Mouse (Mus musculus): ENCODE measurements around the gene Bpifb6. TPM values are rescaled to one million over a fixed set of nuclear protein-coding genes. Genes with fewer than 3 reads are reported as not detected.

Bpifb6 gene
- polyA plus RNA-seq (2015; fragmentation: Nextera tagmentation; extraction: Ambion mirVana), result not detected in 2 replicates

GRCm38 (mm10) chr2:153900088-153900487 is at the start of gene Bpifb6:
Gene Bpifb6 (plus strand): TSS chr2:153900388.

GRCm38 (mm10) chr2:153870984-153871383 is 29.2 kb upstream of the Bpifb6 start, which contains the start of gene Sun5:
Gene Sun5 (minus strand): TSS chr2:153871084.

GRCm38 (mm10) chr2:153874745-153875144 is 25.4 kb upstream of the Bpifb6 start, which contains the start of gene Bpifb2:
Gene Bpifb2 (plus strand): TSS chr2:153875045.

GRCm38 (mm10) chr2:153917930-153918329 is 17.7 kb downstream of the Bpifb6 start, which contains the start of gene Bpifb3:
Gene Bpifb3 (plus strand): TSS chr2:153918230.

GRCm38 (mm10) chr2:153937843-153938242 is 37.7 kb downstream of the Bpifb6 start, which contains the start of gene Bpifb4:
Gene Bpifb4 (plus strand): TSS chr2:153938212.

Other genes with a start within 250 kb of the Bpifb6 start
- gene Dnmt3c, start 203.7 kb upstream of the Bpifb6 start, polyA plus RNA-seq (2015; fragmentation: Nextera tagmentation; extraction: Ambion mirVana), result 0.09 and 0.10 TPM in 2 replicates
- 151 and 166 TPM in 2 replicates for gene Mapre1, start 159.1 kb upstream of the Bpifb6 start, polyA plus RNA-seq (2015; fragmentation: Nextera tagmentation; extraction: Ambion mirVana)
- 0.19 TPM in 1 of 2 replicates, not detected in the other for gene Efcab8, start 120.5 kb upstream of the Bpifb6 start, polyA plus RNA-seq (2015; fragmentation: Nextera tagmentation; extraction: Ambion mirVana)
- gene Sun5, start 29.3 kb upstream of the Bpifb6 start, polyA plus RNA-seq (2015; fragmentation: Nextera tagmentation; extraction: Ambion mirVana), result 0.23 and 0.33 TPM in 2 replicates
- not detected in 2 replicates for gene Bpifb2, start 25.3 kb upstream of the Bpifb6 start, polyA plus RNA-seq (2015; fragmentation: Nextera tagmentation; extraction: Ambion mirVana)
- gene Bpifb3, start 17.8 kb downstream of the Bpifb6 start, polyA plus RNA-seq (2015; fragmentation: Nextera tagmentation; extraction: Ambion mirVana), result not detected in 2 replicates
- 0.14 TPM in 1 of 2 replicates, not detected in the other for gene Bpifb4, start 37.8 kb downstream of the Bpifb6 start, polyA plus RNA-seq (2015; fragmentation: Nextera tagmentation; extraction: Ambion mirVana)
- 0.09 and 0.30 TPM in 2 replicates for gene Bpifa6, start 74.6 kb downstream of the Bpifb6 start, polyA plus RNA-seq (2015; fragmentation: Nextera tagmentation; extraction: Ambion mirVana)
- gene Bpifa2, start 107.9 kb downstream of the Bpifb6 start, polyA plus RNA-seq (2015; fragmentation: Nextera tagmentation; extraction: Ambion mirVana), result 2.3 TPM in 1 of 2 replicates, not detected in the other
- not detected in 2 replicates for gene Bpifa3, start 229.9 kb downstream of the Bpifb6 start, polyA plus RNA-seq (2015; fragmentation: Nextera tagmentation; extraction: Ambion mirVana)
- gene Bpifa1, start 242.5 kb downstream of the Bpifb6 start, polyA plus RNA-seq (2015; fragmentation: Nextera tagmentation; extraction: Ambion mirVana), result 0.33 TPM in 1 of 2 replicates, not detected in the other